Mouse (Mus musculus) limb, embryonic 12.5 days (tissue): Measurements from ENCODE around the gene Slc9a5. TPM values are rescaled to one million over a fixed set of nuclear protein-coding genes. Genes with fewer than 3 reads are reported as not detected.

ENCODE experiments used
- ATAC-seq: fragments of 200-750 bp; cut with Nextera tagmentation; 2 replicates; pipeline ENCODE4 v1.8.0; 2017; ENCODE audit warnings: low read depth, moderate TSS enrichment; ENCODE audit not compliant: insufficient number of reproducible peaks, insufficient read depth, low FRiP score, low TSS enrichment
- H3K27ac ChIP-seq: fragments of 300-500 bp; sonication (generic); 2 replicates; pipeline ENCODE4 v1.5.1; 2016; ENCODE audit warnings: mild to moderate bottlenecking, moderate library complexity
- H3K27me3 ChIP-seq: fragments of 300-500 bp; sonication (generic); 2 replicates; pipeline ENCODE4 v1.6.1; 2016; ENCODE audit warnings: mild to moderate bottlenecking, moderate library complexity
- H3K36me3 ChIP-seq: fragments of 300-500 bp; sonication (generic); 2 replicates; pipeline ENCODE4 v1.6.1; 2016; ENCODE audit warnings: mild to moderate bottlenecking, moderate library complexity
- H3K4me1 ChIP-seq: fragments of 300-500 bp; sonication (generic); replicated peaks from 2 replicates; pipeline ENCODE4 v1.6.1; 2016
- H3K4me2 ChIP-seq: fragments of 300-500 bp; sonication (generic); 2 replicates; pipeline ENCODE4 v1.6.1; 2016; ENCODE audit warnings: mild to moderate bottlenecking, moderate library complexity
- H3K4me3 ChIP-seq: fragments of 300-500 bp; sonication (generic); replicated peaks from 2 replicates; pipeline ENCODE4 v1.5.1; 2016; ENCODE audit warnings: mild to moderate bottlenecking
- H3K9ac ChIP-seq: fragments of 300-500 bp; sonication (generic); replicated peaks from 2 replicates; pipeline ENCODE4 v1.6.1; 2016; ENCODE audit warnings: mild to moderate bottlenecking, moderate library complexity
- H3K9me3 ChIP-seq: fragments of 300-500 bp; sonication (generic); 2 replicates; pipeline ENCODE4 v1.6.1; 2016; ENCODE audit warnings: mild to moderate bottlenecking, moderate library complexity
- WGBS: fragments of 180-500 bp; shearing (Covaris S2); methylation state at CpG from one replicate; pipeline ENCODE4 v1.1.7; 2016; 5-methylcytosine and 5-hydroxymethylcytosine counted together
- polyA plus RNA-seq: library from polyadenylated mRNA; unstranded; fragments of >200 nt; fragmentation: Nextera tagmentation; extraction: Ambion mirVana; gene quantifications from 2 replicates; pipeline ENCODE4 v1.2.1, GENCODE M21; 2016

Gene Slc9a5
- polyA plus RNA-seq, 1 experiment from 2014 or later = 7.0 TPM

DNA sequence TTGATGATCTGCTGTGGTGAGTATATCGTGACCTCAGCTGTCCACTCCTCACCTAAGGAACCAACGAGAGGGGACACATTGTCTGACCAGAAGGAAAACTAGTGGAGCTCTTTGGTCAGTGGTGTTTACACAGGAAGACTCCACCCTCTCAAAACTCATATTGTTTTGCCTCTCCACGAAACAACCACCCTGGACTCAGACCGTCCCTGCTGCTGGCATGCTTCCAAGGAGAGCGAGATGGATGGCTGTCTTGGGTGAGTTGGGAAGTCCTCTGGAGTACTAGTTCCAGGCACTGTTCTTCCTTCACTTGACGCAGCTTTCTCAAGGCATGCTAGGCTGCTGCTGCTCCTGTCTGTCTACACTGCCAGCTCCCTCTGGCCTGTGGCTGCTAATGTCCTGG lies 40.5 kb downstream of the Slc9a5 start:
- Histone ChIP-seq H3K27ac (no peak overlapping the region), H3K9ac (no peak overlapping the region), H3K4me3 (no peak overlapping the region), H3K9me3 (no peaks in the 10 kb centered on the region), H3K36me3 (no peaks in the 10 kb centered on the region), H3K4me1 (peaks cover 10% of the 10 kb centered on the region; the same call in 1 of the 2 replicates), H3K4me2 (no peak overlapping the region), H3K27me3 (no peaks in the 10 kb centered on the region)
- no peak for ATAC-seq
- WGBS = 78% methylated on average over 6 of the region's 6 CpGs

DNA sequence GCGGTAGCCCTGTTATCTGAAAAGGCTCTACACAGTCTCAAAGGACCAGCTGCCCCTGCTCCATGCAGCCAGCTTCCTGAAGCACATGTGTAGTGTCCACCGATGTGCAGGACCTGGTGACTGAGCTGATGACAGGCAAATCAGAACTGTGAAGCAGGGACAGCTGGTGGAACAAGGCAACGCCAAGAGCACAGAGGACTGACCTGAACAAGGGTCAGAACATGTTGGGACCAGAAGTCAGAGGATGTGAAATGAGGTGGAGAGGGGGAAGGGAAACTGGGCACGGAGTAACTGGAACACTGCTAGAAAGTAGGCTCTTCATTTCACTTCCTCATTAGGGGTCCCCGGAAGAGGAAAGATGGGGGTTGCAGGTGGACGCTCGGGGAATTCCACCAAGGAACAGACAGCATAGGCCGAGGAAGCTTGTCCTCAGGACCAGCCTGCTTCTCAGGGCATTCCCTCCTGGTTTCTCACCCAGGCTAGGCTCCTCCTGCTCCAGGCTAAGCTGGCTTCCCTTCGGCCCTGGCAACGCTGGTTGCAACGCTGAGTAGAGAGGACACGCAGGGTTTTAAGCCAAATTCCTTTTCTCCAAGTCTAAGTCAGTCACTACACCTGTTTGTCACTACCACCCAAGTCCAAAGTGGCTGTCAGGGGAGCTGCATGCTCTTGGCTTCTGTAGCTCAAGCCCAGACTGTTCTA lies 44.6 kb downstream of the Slc9a5 start:
- no peaks in the 10 kb centered on the region for H3K36me3 ChIP-seq
- no peak overlapping the region for H3K27ac ChIP-seq
- H3K4me1 ChIP-seq = no peaks in the 10 kb centered on the region
- H3K9ac ChIP-seq = no peak overlapping the region
- no peaks in the 10 kb centered on the region for H3K9me3 ChIP-seq
- 90% methylated on average over 12 of the region's 12 CpGs for WGBS
- no peaks in the 10 kb centered on the region for H3K27me3 ChIP-seq
- no peak for ATAC-seq
- no peak overlapping the region for H3K4me2 ChIP-seq
- H3K4me3 ChIP-seq = no peak overlapping the region

DNA sequence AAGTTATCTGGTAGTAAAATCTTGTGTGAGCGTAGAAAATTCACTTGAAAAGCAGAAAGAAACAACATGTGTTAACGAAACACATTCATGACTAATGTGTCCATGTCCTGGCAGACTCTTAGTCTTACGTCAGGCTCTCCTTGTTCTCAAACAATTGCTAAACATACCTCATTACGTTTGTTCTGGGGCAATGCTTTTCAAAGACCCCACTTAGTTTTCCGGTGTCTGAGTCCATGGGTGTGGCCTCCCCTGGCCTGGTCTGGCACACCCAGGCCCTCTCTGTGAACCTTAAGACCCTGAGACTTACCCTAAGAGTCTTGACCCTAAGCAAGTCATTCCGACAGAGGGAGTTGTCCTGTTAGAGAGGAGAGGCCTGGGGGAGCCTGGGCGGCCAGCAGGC lies 45.3 kb downstream of the Slc9a5 start:
- H3K27ac ChIP-seq = no peak overlapping the region
- H3K4me2 ChIP-seq = no peak overlapping the region
- no peaks in the 10 kb centered on the region for H3K36me3 ChIP-seq
- no peak for ATAC-seq
- H3K9me3 ChIP-seq = no peaks in the 10 kb centered on the region
- H3K27me3 ChIP-seq = no peaks in the 10 kb centered on the region
- no peaks in the 10 kb centered on the region for H3K4me1 ChIP-seq
- no peak overlapping the region for H3K4me3 ChIP-seq
- WGBS = 76% methylated on average over 7 of the region's 7 CpGs
- no peak overlapping the region for H3K9ac ChIP-seq

DNA sequence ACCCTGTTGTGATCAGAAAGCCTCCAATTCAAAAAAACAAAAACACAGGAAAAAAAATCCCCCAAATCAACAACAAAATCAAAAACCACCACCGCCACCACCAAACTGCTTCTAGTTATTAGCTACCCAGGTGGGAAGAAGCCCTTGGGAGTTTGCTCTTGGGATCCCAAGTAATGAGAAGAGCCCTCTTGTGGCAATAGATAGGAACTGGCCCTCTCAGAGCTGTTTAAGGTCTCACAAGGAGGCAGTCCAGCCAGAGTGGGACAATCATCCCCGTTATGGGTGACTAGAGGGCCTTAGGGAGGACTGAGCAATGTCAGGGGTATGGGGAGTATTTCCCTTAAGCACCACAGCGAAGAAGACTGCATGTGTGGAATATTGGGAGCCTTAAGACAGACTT lies 49.1 kb downstream of the Slc9a5 start:
- no peaks in the 10 kb centered on the region for H3K4me1 ChIP-seq
- H3K9ac ChIP-seq = no peak overlapping the region
- ATAC-seq = no peak
- WGBS = 24% methylated on average over 3 of the region's 3 CpGs
- no peak overlapping the region for H3K4me2 ChIP-seq
- H3K27me3 ChIP-seq = no peaks in the 10 kb centered on the region
- no peak overlapping the region for H3K4me3 ChIP-seq
- no peaks in the 10 kb centered on the region for H3K36me3 ChIP-seq
- H3K27ac ChIP-seq = no peak overlapping the region
- H3K9me3 ChIP-seq = peaks cover 3% of the 10 kb centered on the region; the same call in 1 of the 2 replicates

DNA sequence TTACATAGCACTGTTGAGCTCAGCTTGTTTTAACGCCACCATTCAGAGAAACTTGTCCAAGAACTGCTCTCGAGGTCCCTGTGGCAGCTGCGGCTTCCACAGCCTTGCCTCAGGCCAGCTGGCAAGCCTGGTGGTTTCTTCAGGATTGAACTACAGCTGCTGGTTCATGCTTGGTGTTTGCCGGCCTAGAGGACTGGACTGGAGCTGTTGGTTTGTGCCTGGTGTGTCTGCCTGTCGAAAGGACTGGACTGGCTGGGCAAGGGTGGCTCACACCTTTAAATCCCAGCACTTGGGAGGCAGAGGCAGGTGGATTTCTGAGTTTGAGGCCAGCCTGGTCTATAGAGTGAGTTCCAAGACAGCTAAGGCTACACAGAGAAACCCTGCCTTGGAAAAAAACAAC lies 51.4 kb downstream of the Slc9a5 start:
- ATAC-seq = no peak
- Histone ChIP-seq H3K9ac (no peak overlapping the region), H3K4me1 (no peaks in the 10 kb centered on the region), H3K27me3 (no peaks in the 10 kb centered on the region), H3K27ac (no peak overlapping the region), H3K9me3 (peaks cover 3% of the 10 kb centered on the region; the same call in 1 of the 2 replicates), H3K4me3 (no peak overlapping the region), H3K4me2 (no peak overlapping the region), H3K36me3 (no peaks in the 10 kb centered on the region)
- 85% methylated on average over 5 of the region's 5 CpGs for WGBS

DNA sequence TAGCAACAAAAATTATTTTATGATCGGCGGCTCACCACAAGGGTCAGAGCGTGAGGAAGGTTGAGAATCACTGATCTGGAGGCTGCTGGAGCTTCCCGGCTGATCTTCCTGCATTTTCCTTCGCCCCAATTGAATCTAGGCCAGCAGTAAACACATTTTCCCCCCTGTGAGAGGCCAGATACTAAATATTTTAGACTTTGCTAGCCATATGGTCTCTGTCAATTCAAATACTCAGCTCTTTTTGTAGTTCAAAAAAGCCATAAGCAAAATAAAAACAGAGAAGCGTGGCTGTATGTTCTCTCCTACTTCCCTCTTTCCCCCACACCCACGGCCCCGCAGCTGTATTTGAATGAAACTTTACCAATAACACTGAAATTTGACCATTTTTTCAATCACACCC lies 54.8 kb downstream of the Slc9a5 start:
- H3K4me2 ChIP-seq = no peak overlapping the region
- H3K27ac ChIP-seq = no peak overlapping the region
- H3K9ac ChIP-seq = no peak overlapping the region
- H3K4me3 ChIP-seq = no peak overlapping the region
- no peaks in the 10 kb centered on the region for H3K27me3 ChIP-seq
- ATAC-seq = no peak
- no peaks in the 10 kb centered on the region for H3K36me3 ChIP-seq
- WGBS = 90% methylated on average over 8 of the region's 8 CpGs
- H3K4me1 ChIP-seq = no peaks in the 10 kb centered on the region
- peaks cover 3% of the 10 kb centered on the region; the same call in 1 of the 2 replicates for H3K9me3 ChIP-seq

DNA sequence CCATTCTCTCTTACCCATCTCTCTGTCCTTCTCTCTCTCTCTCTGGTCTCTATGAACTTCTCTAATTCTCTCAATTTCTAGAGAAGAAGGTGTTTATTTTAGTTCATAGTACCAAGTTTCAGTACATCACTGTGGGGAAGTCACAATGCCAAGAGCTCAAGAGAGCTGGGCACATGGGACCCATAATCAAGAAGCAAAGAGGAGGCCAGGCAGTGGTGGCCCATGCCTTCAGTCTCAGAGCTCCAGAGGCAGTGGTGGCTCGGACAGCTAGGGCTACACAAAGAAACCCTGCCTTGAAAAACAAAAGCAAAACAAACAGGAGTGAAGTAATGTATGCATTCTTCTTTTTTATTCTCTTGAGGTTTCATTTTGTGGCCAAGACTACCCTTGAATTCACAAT lies 55.9 kb downstream of the Slc9a5 start:
- no peak overlapping the region for H3K27ac ChIP-seq
- ATAC-seq = no peak
- H3K4me2 ChIP-seq = no peak overlapping the region
- peaks cover 3% of the 10 kb centered on the region; the same call in 1 of the 2 replicates for H3K9me3 ChIP-seq
- no peak overlapping the region for H3K9ac ChIP-seq
- no peaks in the 10 kb centered on the region for H3K36me3 ChIP-seq
- H3K4me3 ChIP-seq = no peak overlapping the region
- no peaks in the 10 kb centered on the region for H3K4me1 ChIP-seq
- WGBS = 69% methylated on average over 1 of the region's 1 CpGs
- H3K27me3 ChIP-seq = no peaks in the 10 kb centered on the region

DNA sequence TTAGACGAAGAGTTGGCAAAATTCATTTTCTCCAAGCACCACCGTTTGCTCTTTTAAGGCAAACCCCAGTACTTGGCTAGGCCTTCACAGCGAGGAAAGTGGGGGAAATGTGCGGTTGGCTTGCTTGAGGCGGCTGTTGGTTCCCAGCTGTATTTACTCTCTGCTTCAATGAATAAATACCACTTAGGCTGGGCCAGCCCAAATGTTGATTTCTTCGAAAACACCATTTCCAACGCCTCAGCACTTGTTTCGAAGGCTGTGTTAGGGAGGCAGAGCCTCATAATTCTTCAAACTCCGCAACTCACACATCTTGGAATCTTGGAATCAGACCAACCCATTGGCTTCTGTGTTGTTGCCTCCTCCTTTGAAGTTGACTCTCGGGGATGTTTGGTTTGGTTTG lies 57.8 kb downstream of the Slc9a5 start:
- 76% methylated on average over 10 of the region's 10 CpGs for WGBS
- Histone ChIP-seq H3K36me3 (no peaks in the 10 kb centered on the region), H3K4me2 (no peak overlapping the region), H3K9ac (no peak overlapping the region), H3K27ac (no peak overlapping the region), H3K27me3 (no peaks in the 10 kb centered on the region), H3K4me3 (no peak overlapping the region), H3K4me1 (no peaks in the 10 kb centered on the region), H3K9me3 (no peaks in the 10 kb centered on the region)
- no peak for ATAC-seq

DNA sequence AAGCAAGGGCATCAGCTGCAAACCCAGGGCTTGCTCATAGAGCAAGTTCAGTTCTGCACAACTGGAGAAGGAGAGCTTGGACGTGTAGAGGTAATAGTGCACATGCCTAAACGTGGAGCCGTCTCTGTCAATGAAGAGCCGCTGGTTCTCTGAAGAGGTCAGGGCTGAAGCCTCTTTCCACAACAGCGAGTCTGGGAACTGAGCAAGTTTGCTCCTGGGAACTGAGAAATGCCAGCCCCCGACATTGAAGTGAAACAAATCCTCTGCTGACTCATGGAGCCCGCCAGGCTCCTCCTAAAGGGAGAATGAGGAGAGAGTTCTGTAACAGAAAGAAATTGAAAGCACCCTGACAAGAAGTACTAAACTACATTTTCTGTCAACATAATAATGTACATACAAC lies 59.7 kb downstream of the Slc9a5 start:
- Histone ChIP-seq H3K27ac (no peak overlapping the region), H3K9ac (no peak overlapping the region), H3K4me2 (no peak overlapping the region), H3K4me3 (no peak overlapping the region), H3K9me3 (peaks cover 4% of the 10 kb centered on the region; the same call in 1 of the 2 replicates), H3K27me3 (peaks cover 12% of the 10 kb centered on the region), H3K4me1 (peaks cover 1% of the 10 kb centered on the region), H3K36me3 (no peaks in the 10 kb centered on the region)
- ATAC-seq = no peak
- 66% methylated on average over 7 of the region's 7 CpGs for WGBS

DNA sequence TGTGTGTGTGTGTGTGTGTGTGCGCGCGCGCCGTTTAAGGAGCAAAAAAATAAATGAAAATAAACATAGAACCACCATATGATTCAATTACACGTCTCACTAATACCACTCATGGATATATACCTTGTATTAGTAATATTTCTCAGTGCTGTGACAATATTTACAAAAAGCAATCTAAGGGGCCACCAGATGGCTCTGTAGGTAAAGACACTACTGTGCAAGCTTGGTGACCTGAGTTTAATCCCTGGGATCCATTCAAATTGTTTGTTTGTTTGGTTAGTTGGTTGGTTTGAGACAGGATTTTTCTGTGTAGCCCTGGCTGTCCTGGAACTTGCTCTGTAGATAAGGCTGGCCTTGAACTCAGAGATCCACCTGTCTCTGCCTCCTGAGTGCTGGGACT lies 61.3 kb downstream of the Slc9a5 start:
- no peaks in the 10 kb centered on the region for H3K36me3 ChIP-seq
- H3K9ac ChIP-seq = no peak overlapping the region
- H3K4me3 ChIP-seq = no peak overlapping the region
- peaks cover 6% of the 10 kb centered on the region; the same call in 1 of the 2 replicates for H3K9me3 ChIP-seq
- WGBS = 87% methylated on average over 6 of the region's 6 CpGs
- peaks cover 7% of the 10 kb centered on the region for H3K4me1 ChIP-seq
- no peak for ATAC-seq
- H3K27me3 ChIP-seq = peaks cover 28% of the 10 kb centered on the region
- H3K4me2 ChIP-seq = no peak overlapping the region
- no peak overlapping the region for H3K27ac ChIP-seq

DNA sequence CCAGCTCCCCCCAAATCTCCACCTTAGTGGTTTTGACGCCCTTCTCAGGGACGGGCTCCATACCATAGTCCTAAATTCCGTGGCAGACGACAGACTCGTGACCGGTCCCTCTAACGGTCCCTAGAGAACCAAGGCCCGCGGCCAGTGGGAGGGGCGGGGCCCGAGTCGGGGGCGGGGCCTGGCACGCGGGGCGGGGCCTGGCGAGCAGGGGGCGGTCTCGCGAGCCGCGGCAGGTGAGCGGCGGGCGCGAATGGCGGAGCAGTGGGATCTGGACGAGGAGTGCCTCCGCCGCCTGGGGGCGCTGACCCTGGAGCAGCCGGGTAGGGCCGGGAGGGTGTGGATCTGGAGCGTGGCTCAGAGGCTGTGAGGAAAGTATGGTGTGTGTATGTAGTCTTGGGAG lies 64.7 kb downstream of the Slc9a5 start, which contains the start of the genes Kctd19 and Lrrc36:
Gene Kctd19, minus strand, starts transcription at position 112 of the 400 bp plus-strand sequence.
Gene Lrrc36, plus strand, starts transcription at position 181 of the 400 bp plus-strand sequence.
- H3K4me2 ChIP-seq = peak within 1 kb of the TSS; percentile 53
- peaks cover 6% of the 10 kb centered on the region; the same call in 1 of the 2 replicates for H3K9me3 ChIP-seq
- H3K36me3 ChIP-seq = no peaks in the 10 kb centered on the region
- peaks cover 38% of the 10 kb centered on the region for H3K27me3 ChIP-seq
- H3K4me1 ChIP-seq = peaks cover 7% of the 10 kb centered on the region
- no peak within 1 kb of the TSS; the same call in 1 of the 2 replicates for H3K9ac ChIP-seq
- no peak for ATAC-seq
- H3K4me3 ChIP-seq = peak within 1 kb of the TSS; percentile 29
- 1% methylated on average over 34 of the region's 34 CpGs for WGBS
- H3K27ac ChIP-seq = no peak within 1 kb of the TSS

DNA sequence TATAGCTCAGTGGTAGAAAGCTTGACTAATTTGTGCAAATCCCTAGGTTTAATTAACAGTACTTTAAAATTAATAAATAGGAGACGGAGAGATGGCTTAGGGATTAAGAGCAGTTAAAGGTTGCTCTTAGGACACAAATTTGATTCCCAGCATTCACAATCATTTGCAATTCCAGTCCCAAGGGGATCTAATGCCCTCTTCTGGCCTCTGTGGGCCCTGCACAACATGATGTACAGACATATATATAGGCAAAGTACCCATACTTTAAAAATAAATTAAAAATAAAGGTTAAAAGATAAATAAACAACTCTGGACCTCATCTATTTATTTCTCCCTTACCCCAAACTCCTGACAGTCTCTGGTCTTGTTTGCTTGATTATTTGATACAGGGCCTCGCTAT lies 70.3 kb downstream of the Slc9a5 start:
- no peak for ATAC-seq
- Histone ChIP-seq H3K27ac (no peak overlapping the region), H3K4me2 (no peak overlapping the region), H3K4me1 (no peaks in the 10 kb centered on the region), H3K9ac (no peak overlapping the region), H3K36me3 (no peaks in the 10 kb centered on the region), H3K9me3 (no peaks in the 10 kb centered on the region), H3K4me3 (no peak overlapping the region), H3K27me3 (peaks cover 19% of the 10 kb centered on the region)
- WGBS = 84% methylated on average over 2 of the region's 2 CpGs
